Mouse (Mus musculus) gastrocnemius, postnatal 14 days (tissue): ENCODE data around the gene Cd28. TPM values are rescaled to one million over a fixed set of nuclear protein-coding genes. Genes with fewer than 3 reads are reported as not detected.
A peak's percentile ranks its signal among the peaks of the same experiment; 100 is the strongest.

ENCODE experiments used
- DNase-seq: peaks from one replicate; pipeline ENCODE4 v3.0.0; 2021; ENCODE audit warnings: mixed read lengths
- intact Hi-C: fragments of 180-260 bp; cut with DNase I; formaldehyde crosslinking; loops from one replicate; pipeline ENCODE4 v1.15.1; 2025; ENCODE audit warnings: low total_unique reads
- long read RNA-seq, 2 experiments: library from polyadenylated mRNA; stranded (forward); transcript quantifications; one replicate each; pipeline ENCODE4 v2.0.0; 2021
- total RNA-seq, 2 experiments: library from RNA; stranded (reverse); gene quantifications; 2 replicates each; pipeline ENCODE4 v1.2.3; 2021

Cd28 gene
- 1 to 10 TPM; 2.7 to 8.5 TPM for total RNA-seq
- long read RNA-seq, experiment 1, partial matches to known transcripts: 2 of 3 reads
- long read RNA-seq, experiment 1, other reads (novel, unspliced or antisense): 1 of 3 reads
- long read RNA-seq, experiment 2, partial matches to known transcripts: 2 of 4 reads
- long read RNA-seq, experiment 2, other reads (novel, unspliced or antisense): 2 of 4 reads

GRCm38 (mm10) chr1:60716567-60716966 lies at the start of gene Cd28:
Cd28 (plus strand) TSS chr1:60716800.
- peak; percentile 55 for DNase-seq
- intact Hi-C loops: no loop called here

DNA sequence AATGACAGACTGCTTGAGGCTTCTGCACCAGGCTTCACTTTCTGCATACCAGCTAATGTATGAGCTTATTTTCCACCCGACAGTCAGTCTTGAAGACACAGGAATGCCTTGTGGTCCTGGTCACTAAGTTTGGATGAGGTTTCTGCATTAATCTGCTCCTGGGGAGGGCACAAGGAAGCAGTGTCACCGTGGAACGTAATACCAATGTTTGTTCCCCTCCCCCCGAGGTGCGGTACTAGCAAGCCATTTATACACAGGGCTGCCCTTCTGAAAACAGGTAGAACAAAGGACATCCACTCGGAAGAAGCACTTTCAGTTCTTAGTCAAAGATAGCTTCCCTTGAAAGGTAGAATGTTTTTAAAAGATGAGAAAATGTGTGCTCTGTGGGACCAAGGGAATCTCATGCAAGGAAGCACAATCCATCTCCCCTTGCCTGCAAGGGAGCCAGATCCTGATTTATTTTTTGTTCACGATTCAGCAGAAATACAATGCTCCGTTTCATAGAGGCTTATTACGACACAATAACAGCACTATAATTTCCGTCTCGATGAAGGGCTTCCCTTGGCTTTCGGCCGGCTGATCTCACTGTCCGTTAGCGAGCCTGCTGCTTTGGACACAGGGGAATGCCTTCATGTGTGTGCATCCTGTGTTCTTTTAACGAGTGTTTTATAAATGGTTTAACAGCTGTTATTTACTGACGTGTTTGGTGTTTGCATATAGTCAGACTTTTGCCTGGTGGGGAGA lies 48.6 kb upstream of the Cd28 start:
- intact Hi-C loops: no loop called here
- DNase-seq: peak; percentile 76

GRCm38 (mm10) chr1:60669048-60669447 lies 47.6 kb upstream of the Cd28 start:
- intact Hi-C loops: no loop called here

GRCm38 (mm10) chr1:60669664-60670063 lies 46.9 kb upstream of the Cd28 start:
- intact Hi-C loops: no loop called here

More at GRCm38 (mm10) chr1:60669048-60669447, 47.6 kb upstream of the Cd28 start:
- DNase-seq: peak; percentile 57

GRCm38 (mm10) chr1:60670172-60670571 lies 46.4 kb upstream of the Cd28 start:
- DNase-seq: no peak
- intact Hi-C loops: no loop called here

More at GRCm38 (mm10) chr1:60669664-60670063, 46.9 kb upstream of the Cd28 start:
- no peak for DNase-seq

- intact Hi-C loops: no loop called here
- DNase-seq: no peak
These were observed 32.8 kb upstream of the Cd28 start for GRCm38 (mm10) chr1:60683766-60684165.

GRCm38 (mm10) chr1:60696115-60696895 lies 20.3 kb upstream of the Cd28 start:
- DNase-seq: no peak
- intact Hi-C loops: no loop called here

GRCm38 (mm10) chr1:60702641-60703040 lies 14.0 kb upstream of the Cd28 start:
- intact Hi-C loops: no loop called here
- no peak for DNase-seq

GRCm38 (mm10) chr1:60713238-60713637 lies 3.4 kb upstream of the Cd28 start:
- no peak for DNase-seq
- intact Hi-C loops: no loop called here

- DNase-seq: peak; percentile 26
- intact Hi-C loops: no loop called here
These were observed 876 bp upstream of the Cd28 start for GRCm38 (mm10) chr1:60715651-60716196.

DNA sequence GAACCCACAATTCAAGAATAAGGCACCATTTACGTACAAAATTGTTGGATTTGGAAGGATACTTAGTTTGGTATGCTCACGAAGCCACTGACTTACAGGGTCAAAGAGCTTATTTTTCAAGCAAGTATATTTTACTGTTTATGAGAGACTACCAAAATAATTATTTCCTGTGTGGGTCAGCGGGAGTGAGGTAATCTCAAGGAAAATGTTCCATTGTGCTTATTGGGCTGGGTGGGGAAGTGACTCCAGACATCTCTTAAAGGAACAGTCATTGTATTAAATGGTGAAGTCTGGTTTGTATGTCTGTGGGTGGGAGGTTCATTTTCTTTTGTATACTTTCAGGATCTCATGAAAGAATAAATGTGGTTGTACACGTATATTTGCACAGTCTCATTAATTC lies 2.0 kb downstream of the Cd28 start:
- no peak for DNase-seq
- intact Hi-C loops: no loop called here

DNA sequence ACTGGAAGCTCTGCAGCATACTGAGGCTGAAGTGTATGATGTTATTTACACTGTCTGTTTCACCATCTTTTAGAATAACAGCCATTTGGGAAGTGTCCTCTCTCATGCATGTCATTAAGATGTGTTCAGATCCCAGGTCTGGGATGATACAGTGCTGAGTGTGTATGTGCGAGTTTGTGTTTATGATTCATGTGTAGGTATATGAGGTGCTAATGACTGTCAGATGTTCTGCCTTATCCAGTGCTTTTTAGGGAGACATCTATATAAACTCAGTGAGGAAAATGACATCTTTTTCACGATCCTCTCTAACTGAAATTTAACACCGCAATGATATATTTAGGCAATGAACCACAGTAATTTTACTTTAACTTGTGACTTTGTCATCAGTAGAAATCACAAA lies 7.0 kb downstream of the Cd28 start:
- intact Hi-C loops: no loop called here
- no peak for DNase-seq

DNA sequence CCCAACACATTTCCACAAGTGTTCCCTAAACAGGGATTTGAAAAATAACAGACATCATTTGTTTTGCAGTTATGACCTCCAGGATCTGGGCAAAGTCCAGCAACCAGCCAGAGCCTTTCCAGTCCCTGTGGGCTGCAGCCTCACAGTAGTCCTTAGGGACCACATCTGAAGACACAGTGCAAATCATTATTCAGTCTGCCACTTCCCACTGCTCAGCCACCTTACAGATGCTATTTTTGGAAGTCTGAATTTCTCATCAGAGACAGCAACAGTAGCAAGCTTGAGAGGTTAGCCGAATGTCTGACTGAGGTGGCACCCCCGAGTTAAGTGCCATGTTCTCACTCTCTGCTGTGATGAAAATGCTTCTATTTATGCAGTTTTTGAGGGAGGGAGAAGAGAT lies 15.3 kb downstream of the Cd28 start:
- intact Hi-C loops: no loop called here
- no peak for DNase-seq

DNA sequence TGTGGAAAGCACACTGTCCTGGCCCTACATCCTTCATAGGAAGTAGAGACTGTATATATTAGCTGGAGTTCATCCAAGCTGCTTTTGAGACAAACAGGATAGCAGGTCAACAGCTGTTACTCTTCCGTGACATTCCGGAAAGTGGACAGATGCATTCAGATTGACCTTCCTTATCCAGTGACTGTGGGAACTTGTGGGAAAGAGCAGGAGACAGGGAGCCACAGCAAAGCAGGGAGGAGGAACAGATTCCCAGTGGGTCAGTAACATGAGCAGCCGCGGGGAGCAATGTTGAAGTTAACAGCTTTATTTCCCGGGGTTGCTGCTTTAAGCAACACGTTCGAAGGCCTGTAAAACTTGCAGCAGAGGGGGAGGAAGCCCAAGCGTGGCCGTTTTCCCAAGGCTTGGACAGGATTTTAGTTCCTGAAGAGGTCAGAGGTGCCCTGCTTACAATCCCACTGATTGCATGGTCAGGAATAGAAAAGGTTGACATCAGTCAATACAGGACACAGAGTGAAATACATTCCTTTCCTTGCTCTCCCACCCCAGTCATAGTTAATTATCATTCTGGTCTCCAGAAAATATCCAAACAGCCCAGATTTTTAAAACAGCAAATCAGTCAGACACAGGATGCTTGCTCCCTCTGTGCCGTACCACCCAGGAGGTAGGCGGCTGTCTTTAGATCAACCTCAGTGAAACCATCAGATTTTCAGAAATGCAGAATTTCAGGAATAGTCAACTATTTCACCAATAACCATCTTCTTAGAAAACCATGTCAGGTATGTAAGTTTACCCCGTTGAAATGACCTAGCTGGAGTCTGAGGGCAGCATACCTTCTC lies 18.7 kb downstream of the Cd28 start:
- peak; percentile 42 for DNase-seq
- intact Hi-C loops: no loop called here

DNA sequence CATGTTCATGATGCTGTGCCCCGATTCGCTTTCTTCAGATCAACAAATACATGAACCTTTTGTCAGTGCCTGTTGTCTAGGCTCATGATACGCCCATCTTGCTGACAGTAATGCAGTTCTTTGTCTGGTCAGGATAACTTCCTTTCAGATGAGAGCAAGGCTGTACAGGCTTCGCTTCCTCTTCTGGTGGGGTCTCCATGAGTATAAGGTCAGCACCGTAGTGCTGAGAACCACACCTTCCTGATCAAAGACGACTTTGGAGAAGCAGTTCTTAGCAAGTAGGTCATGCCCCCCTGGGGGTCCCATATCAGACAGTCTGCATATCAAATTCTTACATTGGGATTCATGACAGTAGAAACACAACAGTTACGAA lies 19.3 kb downstream of the Cd28 start:
- intact Hi-C loops: no loop called here
- no peak for DNase-seq

DNA sequence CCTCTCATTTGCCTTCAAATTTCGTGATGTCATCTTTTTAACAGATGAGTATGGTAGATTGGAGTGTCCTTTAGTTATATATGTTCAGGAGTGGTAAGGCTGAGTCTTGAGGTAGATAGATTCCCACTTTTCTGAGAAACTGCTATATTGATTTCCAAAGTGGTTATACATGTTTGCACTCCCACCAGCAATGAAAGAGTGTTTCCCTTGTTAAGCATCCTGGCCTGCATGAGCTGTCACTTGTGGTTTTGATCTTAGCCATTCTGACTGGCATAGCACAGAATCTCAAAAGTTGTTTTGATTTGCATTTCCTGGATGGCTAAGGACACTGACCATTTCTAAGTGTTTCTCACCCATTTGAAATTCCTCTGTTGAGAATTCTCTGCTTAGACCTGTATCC lies 27.7 kb downstream of the Cd28 start:
- intact Hi-C loops: no loop called here
- DNase-seq: no peak

DNA sequence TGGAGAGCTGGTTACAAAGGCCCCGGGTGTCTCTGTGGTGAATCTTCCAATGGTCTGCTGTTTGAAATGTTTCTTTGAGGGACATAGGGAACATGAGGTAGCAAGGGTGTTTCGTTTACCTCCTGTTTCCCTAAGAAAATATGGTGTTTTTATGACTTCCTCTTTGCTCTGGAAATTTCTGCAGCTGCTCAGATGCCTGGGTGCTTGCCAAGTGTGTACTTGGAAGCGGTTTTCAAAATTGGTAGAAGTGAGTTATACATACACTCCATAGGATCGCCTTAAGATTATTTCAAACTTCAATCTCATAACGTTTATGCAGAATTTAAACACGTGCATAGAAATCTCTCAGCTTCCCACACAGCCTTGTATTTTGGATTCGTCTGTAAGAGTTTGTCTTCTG lies 29.1 kb downstream of the Cd28 start:
- intact Hi-C loops: no loop called here
- peak; percentile 41 for DNase-seq

GRCm38 (mm10) chr1:60746153-60746552 lies 29.6 kb downstream of the Cd28 start:
- DNase-seq: no peak
- intact Hi-C loops: no loop called here

DNA sequence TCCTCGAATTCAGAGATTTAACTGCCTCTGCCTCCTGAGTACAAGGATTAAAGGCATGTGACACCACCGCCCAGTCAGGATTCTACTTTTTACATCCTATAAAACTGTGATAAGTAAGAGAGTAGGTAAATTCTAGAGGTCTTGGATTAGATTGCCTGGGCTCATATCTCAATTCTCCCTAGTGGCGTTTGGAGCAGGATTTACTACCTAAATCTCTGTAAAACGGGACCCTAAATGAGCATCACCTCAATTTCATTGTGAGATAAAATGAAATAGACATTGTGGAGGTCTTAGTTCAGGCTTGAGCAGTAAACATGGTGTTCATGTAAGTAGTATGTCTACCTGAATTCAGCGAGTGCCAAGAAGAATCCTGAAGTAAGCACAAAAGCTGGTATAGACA lies 30.3 kb downstream of the Cd28 start:
- intact Hi-C loops: no loop called here
- DNase-seq: no peak

DNA sequence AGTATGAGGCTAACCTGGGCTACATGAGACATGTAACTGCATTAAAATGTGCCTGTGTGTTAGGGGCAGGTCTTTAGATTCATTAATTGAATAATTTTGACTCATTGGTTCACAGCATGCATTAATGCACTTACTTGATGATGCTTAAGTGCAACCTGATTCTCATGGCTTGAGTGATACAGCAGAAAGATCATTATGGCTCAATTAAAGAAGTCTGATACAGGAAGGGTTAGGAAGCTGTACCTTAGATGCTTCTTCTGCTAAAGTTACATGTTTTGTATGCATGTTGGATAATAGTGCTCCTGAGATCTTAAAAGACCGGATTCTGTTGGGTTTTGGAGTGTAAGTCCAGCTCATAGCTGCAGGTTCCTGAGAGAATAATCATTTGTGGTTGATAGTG lies 31.7 kb downstream of the Cd28 start:
- DNase-seq: no peak
- intact Hi-C loops: no loop called here
